Mouse (Mus musculus): ENCODE results near the gene Atp1a4. TPM values are rescaled to one million over a fixed set of nuclear protein-coding genes. Genes with fewer than 3 reads are reported as not detected.

Atp1a4 gene
- polyA plus RNA-seq, 1 experiment from 2014 or later, result not detected

DNA sequence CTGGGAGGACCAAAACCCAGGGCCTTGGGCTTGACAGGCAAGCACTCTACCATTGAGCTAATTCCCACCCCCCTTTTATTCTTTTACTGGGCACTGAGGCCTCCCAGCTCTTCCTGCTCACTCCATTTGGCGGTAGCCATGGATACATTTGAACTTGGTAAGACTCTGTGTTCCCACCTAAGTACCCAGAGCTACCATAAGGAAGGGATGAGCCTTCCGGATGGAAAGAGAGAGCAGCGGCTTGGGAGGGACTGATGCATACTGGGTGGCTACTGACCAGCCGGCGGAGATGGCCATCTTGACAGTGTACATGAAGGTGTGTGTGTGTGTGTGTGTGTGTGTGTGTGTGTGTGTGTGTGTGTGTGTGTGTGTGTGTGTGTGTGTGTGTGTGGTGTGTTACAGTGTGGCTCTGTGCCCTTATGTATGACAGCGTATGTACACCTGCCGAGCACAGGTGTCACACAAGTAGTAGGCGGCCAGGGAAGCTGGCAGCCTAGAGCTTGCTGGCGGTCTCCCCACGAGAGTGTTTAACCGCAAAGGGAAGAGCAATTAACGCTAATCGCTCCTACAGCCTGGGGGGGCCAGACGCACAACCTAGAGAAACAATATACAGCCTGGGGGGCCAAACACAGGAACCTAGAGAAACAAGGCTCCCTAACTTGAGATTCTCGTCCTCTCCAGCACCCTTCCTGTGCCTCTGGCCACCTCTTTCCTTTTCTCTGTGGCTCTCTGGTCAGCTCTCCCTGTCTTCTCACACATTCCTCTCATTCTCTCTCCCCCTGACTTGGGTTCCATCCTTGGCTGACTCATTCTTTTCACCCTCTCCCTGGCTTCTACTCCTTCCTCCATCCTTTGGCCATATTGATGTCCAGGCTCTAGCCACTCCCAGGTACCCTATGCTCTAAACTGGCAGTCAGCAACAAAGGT is 53.1 kb downstream of the Atp1a4 start:
- ATAC-seq, result no peak
- H3K9ac ChIP-seq (ENCODE audit: low read depth, low read length), result peak overlapping the region; percentile 91
- 0 out of 2 replicates have a peak, but pooled peaks cover 2% of the 10 kb centered on the region for H3K36me3 ChIP-seq (ENCODE audit: control insufficient read depth, insufficient read depth, low read length)
- no peaks in the 10 kb centered on the region for H3K27me3 ChIP-seq (ENCODE audit: control insufficient read depth, insufficient read depth, low read depth, low read length)
- no peaks in the 10 kb centered on the region for H3K9me3 ChIP-seq (replicated peaks; ENCODE audit: control insufficient read depth, low read length, poor library complexity, severe bottlenecking)
- H3K4me2 ChIP-seq (ENCODE audit: low read length), result peak overlapping the region; percentile 93
- H3K4me1 ChIP-seq (ENCODE audit: control insufficient read depth, insufficient read depth, low read length), result peaks cover 64% of the 10 kb centered on the region
- peak overlapping the region; percentile 96 for H3K27ac ChIP-seq (ENCODE audit: low read length)
- WGBS, result 10% methylated on average over 15 of the region's 15 CpGs
- H3K4me3 ChIP-seq (ENCODE audit: low read depth, low read length), result peak overlapping the region; percentile 71

DNA sequence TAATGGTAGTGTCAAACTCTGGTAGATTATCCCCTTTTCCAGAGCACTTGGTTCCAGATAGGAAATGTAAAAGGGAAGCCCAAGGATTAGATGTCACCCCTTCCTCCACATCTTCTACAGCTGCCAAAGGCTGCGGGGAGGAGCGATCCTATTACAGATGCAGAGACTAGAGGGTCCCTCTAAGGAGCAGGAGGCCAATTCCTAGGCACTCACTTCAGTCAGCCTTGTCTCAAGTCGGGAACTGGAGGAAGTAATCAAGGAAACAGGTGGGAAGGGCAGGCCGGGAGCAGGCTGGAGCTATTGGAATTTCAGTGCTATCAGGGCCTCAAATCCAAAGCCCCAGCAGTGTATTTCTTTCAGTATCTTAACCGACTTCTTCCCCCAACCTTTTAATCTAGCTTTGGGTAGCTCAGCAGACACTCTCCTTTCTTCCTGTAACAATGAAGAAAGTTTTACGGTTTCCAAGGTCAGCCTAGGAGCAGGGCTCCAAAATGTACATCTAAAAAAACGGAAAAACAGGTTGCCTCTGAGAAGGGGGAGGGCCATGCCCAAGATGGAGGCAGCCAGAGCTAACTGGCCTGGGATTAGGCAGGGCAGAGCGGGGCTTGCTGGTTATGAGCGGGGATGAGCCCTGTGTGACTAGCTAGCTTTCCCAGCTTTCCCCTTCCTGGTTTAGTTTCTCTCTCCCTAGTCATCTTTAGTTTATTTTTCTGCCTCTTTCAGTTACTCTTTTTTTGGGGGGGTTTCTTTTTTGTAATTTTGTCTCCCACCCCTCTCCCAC is 54.0 kb downstream of the Atp1a4 start:
- H3K27ac ChIP-seq (ENCODE audit: low read length), result peak overlapping the region; percentile 96
- peak overlapping the region; percentile 71 for H3K4me3 ChIP-seq (ENCODE audit: low read depth, low read length)
- ATAC-seq, result no peak
- no peaks in the 10 kb centered on the region for H3K27me3 ChIP-seq (ENCODE audit: control insufficient read depth, insufficient read depth, low read depth, low read length)
- no peaks in the 10 kb centered on the region for H3K9me3 ChIP-seq (replicated peaks; ENCODE audit: control insufficient read depth, low read length, poor library complexity, severe bottlenecking)
- H3K9ac ChIP-seq (ENCODE audit: low read depth, low read length), result peak overlapping the region; percentile 91
- H3K36me3 ChIP-seq (ENCODE audit: control insufficient read depth, insufficient read depth, low read length), result peaks cover 8% of the 10 kb centered on the region
- peaks cover 68% of the 10 kb centered on the region for H3K4me1 ChIP-seq (ENCODE audit: control insufficient read depth, insufficient read depth, low read length)
- H3K4me2 ChIP-seq (ENCODE audit: low read length), result peak overlapping the region; percentile 93
- WGBS, result 9% methylated on average over 9 of the region's 9 CpGs

DNA sequence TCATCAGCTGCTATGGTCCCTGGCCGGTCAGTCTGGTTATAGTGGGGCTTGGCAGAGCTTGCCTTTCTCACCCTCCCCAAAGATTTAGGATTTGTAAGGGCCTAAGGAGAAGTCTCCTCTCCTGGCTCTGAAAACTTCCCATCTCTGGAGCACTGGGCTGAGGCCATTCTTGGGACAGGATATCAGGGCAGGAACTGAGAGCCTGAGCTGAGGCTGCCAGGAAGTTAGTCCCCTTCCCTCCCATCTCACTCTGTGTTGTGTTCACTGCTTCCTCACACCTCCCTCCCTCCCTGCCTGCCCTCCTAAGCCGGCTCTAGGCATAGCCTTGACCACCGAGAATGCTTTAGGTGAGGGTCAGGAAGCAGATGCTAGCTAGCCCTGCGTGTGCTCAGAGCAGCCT is 54.6 kb downstream of the Atp1a4 start:
- Histone ChIP-seq H3K27ac (ENCODE audit: low read length) (peak overlapping the region; percentile 96), H3K4me1 (ENCODE audit: control insufficient read depth, insufficient read depth, low read length) (peaks cover 68% of the 10 kb centered on the region), H3K27me3 (ENCODE audit: control insufficient read depth, insufficient read depth, low read depth, low read length) (no peaks in the 10 kb centered on the region), H3K4me2 (ENCODE audit: low read length) (peak overlapping the region; percentile 93), H3K9me3 (replicated peaks; ENCODE audit: control insufficient read depth, low read length, poor library complexity, severe bottlenecking) (no peaks in the 10 kb centered on the region), H3K9ac (ENCODE audit: low read depth, low read length) (peak overlapping the region; percentile 91), H3K4me3 (ENCODE audit: low read depth, low read length) (peak overlapping the region; percentile 71), H3K36me3 (ENCODE audit: control insufficient read depth, insufficient read depth, low read length) (peaks cover 13% of the 10 kb centered on the region)
- 1% methylated on average over 4 of the region's 4 CpGs for WGBS
- no peak for ATAC-seq

DNA sequence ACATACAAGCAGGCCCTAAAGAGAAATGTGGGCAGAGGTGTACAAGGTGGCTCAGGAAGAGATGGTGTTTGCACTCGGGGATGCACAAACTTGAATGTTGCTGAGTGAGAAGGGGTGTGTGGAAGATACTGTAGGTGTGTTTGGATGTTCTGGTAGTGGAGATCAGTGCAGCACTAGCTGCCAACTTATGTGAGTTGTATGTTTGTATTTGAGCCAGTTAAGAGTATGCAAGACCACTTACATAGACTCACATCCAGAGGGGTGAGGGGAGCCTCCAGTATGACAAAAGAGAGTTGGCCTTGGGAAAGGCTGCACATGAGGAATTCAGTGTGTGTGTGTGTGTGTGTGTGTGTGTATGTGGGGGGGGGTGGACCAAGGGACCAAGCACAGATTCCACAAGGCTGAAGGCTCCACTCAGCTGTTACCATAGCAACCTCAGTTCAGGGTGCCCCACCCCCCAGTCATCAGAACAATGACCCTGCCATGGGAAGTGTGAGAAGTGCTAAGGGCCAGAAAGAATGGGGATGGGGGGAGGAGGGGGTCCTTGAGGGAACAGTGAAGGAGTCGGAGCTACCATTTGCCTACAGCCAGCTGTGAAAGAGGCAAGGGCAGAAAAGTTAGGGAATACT is 55.2 kb downstream of the Atp1a4 start:
- Histone ChIP-seq H3K27ac (ENCODE audit: low read length) (peak overlapping the region; percentile 96), H3K36me3 (ENCODE audit: control insufficient read depth, insufficient read depth, low read length) (peaks cover 13% of the 10 kb centered on the region), H3K4me1 (ENCODE audit: control insufficient read depth, insufficient read depth, low read length) (peaks cover 68% of the 10 kb centered on the region), H3K9me3 (replicated peaks; ENCODE audit: control insufficient read depth, low read length, poor library complexity, severe bottlenecking) (no peaks in the 10 kb centered on the region), H3K27me3 (ENCODE audit: control insufficient read depth, insufficient read depth, low read depth, low read length) (no peaks in the 10 kb centered on the region), H3K4me3 (ENCODE audit: low read depth, low read length) (no peak overlapping the region), H3K4me2 (ENCODE audit: low read length) (peak overlapping the region; percentile 93), H3K9ac (ENCODE audit: low read depth, low read length) (peak overlapping the region; percentile 91)
- WGBS, result 5% methylated on average over 2 of the region's 2 CpGs
- no peak for ATAC-seq

DNA sequence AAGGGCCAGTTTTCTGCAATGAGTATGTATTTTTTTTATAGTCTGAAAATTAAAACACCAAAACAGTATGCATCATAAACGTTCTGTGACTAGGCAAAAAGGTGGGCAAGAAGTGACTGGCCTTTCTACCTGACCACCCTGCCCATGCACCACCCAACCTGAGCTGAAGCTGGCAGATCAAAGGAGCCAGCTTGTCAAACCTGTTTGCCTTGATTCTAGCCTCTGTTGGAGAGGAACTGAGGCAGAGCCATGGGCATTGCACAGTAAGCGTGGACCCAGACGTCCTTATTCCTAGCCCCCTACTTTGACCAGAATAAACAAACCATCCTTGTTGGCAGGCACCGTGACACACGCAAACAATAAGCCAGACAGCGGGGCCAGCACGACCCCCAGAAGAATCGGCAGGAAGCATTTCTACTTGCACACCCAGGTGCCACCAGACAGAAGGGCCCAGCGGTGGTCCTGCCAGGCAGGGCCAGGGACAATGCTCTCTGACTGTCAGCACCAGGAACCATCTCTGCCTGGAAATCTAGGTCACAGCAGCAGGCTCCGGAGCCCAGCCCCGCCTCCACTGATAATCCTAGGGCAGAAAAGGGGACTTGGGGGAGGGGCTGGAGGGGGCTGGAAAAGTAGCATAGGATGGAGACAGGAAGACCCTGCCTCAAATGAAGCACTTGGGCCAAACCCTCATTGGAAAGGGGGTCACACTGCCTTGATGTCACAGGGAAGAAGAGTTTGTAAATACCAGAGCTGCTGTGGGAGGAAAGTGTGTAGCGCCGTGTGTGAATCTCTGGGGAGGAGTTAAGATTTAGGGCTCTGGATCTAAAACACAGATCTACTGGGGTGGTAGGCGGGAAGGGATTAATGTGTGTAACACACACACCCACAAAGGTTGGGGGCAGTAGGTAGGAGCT is 56.0 kb downstream of the Atp1a4 start:
- 4% methylated on average over 14 of the region's 14 CpGs for WGBS
- Histone ChIP-seq H3K4me1 (ENCODE audit: control insufficient read depth, insufficient read depth, low read length) (peaks cover 64% of the 10 kb centered on the region), H3K27me3 (ENCODE audit: control insufficient read depth, insufficient read depth, low read depth, low read length) (no peaks in the 10 kb centered on the region), H3K4me2 (ENCODE audit: low read length) (peak overlapping the region; percentile 93), H3K27ac (ENCODE audit: low read length) (peak overlapping the region; percentile 96), H3K9me3 (replicated peaks; ENCODE audit: control insufficient read depth, low read length, poor library complexity, severe bottlenecking) (no peaks in the 10 kb centered on the region), H3K4me3 (ENCODE audit: low read depth, low read length) (peak overlapping the region; percentile 28), H3K9ac (ENCODE audit: low read depth, low read length) (peak overlapping the region; percentile 91), H3K36me3 (ENCODE audit: control insufficient read depth, insufficient read depth, low read length) (peaks cover 18% of the 10 kb centered on the region)
- no peak for ATAC-seq

DNA sequence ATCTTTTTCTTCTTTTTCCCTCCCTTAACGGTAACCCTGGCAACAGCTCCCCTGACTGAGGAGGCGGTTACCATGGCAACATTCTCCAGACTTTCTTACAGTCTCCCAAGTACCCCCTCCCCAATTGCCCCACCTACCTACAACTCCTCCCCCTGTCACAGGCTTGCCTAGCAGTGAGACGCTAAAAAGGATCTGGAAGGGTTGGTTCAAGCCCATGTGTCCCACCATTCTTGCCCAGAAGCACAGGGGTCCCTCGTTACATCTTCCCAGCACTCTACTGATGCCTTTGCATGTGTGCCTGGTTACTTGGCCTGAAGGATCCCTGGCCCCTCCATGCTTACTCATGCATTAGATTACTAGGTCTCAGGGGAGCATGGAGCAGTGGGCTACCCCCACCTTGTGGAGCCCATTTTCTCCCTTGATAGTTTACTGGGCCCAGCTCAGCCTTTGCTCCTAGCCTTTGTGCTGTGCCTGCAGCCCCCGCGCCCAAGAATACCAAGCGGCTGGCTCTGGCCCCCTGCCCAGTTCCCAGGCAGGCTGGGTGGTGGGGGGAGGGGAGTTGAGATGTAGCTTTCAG is 57.3 kb downstream of the Atp1a4 start:
- H3K9ac ChIP-seq (ENCODE audit: low read depth, low read length), result peak overlapping the region; percentile 52; the same call in 1 of the 2 replicates
- peaks cover 58% of the 10 kb centered on the region for H3K4me1 ChIP-seq (ENCODE audit: control insufficient read depth, insufficient read depth, low read length)
- peak overlapping the region; percentile 13; the same call in 1 of the 2 replicates for H3K4me3 ChIP-seq (ENCODE audit: low read depth, low read length)
- H3K36me3 ChIP-seq (ENCODE audit: control insufficient read depth, insufficient read depth, low read length), result peaks cover 21% of the 10 kb centered on the region
- H3K9me3 ChIP-seq (replicated peaks; ENCODE audit: control insufficient read depth, low read length, poor library complexity, severe bottlenecking), result no peaks in the 10 kb centered on the region
- peak; percentile 61 for ATAC-seq
- peak overlapping the region; percentile 93 for H3K4me2 ChIP-seq (ENCODE audit: low read length)
- no peaks in the 10 kb centered on the region for H3K27me3 ChIP-seq (ENCODE audit: control insufficient read depth, insufficient read depth, low read depth, low read length)
- WGBS, result 9% methylated on average over 6 of the region's 7 CpGs
- H3K27ac ChIP-seq (ENCODE audit: low read length), result peak overlapping the region; percentile 96

DNA sequence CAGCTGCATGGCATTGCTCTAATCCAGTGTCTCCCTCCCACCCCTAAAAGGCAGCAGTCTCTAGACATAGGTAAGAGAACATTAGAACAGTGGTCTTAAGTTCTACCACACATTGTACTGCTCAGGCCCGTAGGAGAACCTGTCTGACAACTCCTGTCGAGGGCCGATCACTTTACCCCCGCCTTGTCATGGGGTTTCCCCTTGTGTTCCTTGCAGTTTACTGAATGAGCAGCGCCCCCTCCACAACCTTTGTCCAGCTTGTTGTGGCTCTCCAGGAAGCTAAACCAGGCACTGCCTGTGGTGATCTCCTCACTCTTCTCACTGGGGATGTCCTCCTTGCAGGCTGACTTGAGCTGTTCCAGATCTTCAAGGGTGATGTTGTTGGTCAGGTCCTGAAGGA is 58.1 kb downstream of the Atp1a4 start:
- no peak overlapping the region for H3K4me3 ChIP-seq (ENCODE audit: low read depth, low read length)
- 79% methylated on average over 5 of the region's 5 CpGs for WGBS
- ATAC-seq, result no peak
- H3K36me3 ChIP-seq (ENCODE audit: control insufficient read depth, insufficient read depth, low read length), result peaks cover 21% of the 10 kb centered on the region
- peak overlapping the region; percentile 42 for H3K4me2 ChIP-seq (ENCODE audit: low read length)
- no peaks in the 10 kb centered on the region for H3K9me3 ChIP-seq (replicated peaks; ENCODE audit: control insufficient read depth, low read length, poor library complexity, severe bottlenecking)
- peaks cover 53% of the 10 kb centered on the region for H3K4me1 ChIP-seq (ENCODE audit: control insufficient read depth, insufficient read depth, low read length)
- 0 out of 2 replicates have a peak overlapping the region, but pooled peaks have one; percentile 23 for H3K9ac ChIP-seq (ENCODE audit: low read depth, low read length)
- H3K27ac ChIP-seq (ENCODE audit: low read length), result peak overlapping the region; percentile 96
- H3K27me3 ChIP-seq (ENCODE audit: control insufficient read depth, insufficient read depth, low read depth, low read length), result no peaks in the 10 kb centered on the region

DNA sequence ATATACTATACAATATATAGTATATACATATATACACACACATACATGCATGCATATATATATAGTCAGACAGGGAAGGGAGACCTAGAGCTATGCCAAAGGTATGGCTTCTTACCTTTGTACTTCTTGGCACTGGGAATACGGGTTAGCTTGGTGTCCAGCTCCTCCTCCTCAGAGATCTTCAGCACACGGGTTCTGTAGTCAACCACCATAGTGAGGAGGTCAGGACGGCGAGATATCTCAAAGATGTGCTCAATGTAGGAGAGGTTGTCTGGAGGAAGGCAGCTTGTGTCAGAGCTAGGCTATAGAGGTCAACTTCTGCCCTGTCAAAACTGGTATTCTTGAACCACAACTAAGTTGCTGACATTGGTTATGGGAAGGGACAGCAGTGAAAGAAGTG is 59.2 kb downstream of the Atp1a4 start:
- H3K9me3 ChIP-seq (replicated peaks; ENCODE audit: control insufficient read depth, low read length, poor library complexity, severe bottlenecking), result no peaks in the 10 kb centered on the region
- no peak overlapping the region for H3K9ac ChIP-seq (ENCODE audit: low read depth, low read length)
- 89% methylated on average over 4 of the region's 4 CpGs for WGBS
- H3K4me1 ChIP-seq (ENCODE audit: control insufficient read depth, insufficient read depth, low read length), result peaks cover 44% of the 10 kb centered on the region
- H3K4me3 ChIP-seq (ENCODE audit: low read depth, low read length), result no peak overlapping the region
- H3K4me2 ChIP-seq (ENCODE audit: low read length), result no peak overlapping the region
- H3K27ac ChIP-seq (ENCODE audit: low read length), result no peak overlapping the region
- no peaks in the 10 kb centered on the region for H3K27me3 ChIP-seq (ENCODE audit: control insufficient read depth, insufficient read depth, low read depth, low read length)
- peaks cover 21% of the 10 kb centered on the region for H3K36me3 ChIP-seq (ENCODE audit: control insufficient read depth, insufficient read depth, low read length)
- ATAC-seq, result no peak

All from midbrain, embryonic 16.5 days (tissue).